Mouse (Mus musculus): Measurements from ENCODE around the gene Adamtsl3.

- TF ChIP-seq POLR2A (IDR thresholded peaks at IDR 0.05; ENCODE audit: low read depth, low read length) (no peak), CTCF (IDR thresholded peaks at IDR 0.05; ENCODE audit: borderline replicate concordance, insufficient read depth, low read length) (no peak)
Observed at GRCm38 (mm10) chr7:82476441-82477221, 141.1 kb downstream of the Adamtsl3 start.
